Mouse (Mus musculus): ENCODE data around the gene 3110040M04Rik.

Gene 3110040M04Rik

DNA sequence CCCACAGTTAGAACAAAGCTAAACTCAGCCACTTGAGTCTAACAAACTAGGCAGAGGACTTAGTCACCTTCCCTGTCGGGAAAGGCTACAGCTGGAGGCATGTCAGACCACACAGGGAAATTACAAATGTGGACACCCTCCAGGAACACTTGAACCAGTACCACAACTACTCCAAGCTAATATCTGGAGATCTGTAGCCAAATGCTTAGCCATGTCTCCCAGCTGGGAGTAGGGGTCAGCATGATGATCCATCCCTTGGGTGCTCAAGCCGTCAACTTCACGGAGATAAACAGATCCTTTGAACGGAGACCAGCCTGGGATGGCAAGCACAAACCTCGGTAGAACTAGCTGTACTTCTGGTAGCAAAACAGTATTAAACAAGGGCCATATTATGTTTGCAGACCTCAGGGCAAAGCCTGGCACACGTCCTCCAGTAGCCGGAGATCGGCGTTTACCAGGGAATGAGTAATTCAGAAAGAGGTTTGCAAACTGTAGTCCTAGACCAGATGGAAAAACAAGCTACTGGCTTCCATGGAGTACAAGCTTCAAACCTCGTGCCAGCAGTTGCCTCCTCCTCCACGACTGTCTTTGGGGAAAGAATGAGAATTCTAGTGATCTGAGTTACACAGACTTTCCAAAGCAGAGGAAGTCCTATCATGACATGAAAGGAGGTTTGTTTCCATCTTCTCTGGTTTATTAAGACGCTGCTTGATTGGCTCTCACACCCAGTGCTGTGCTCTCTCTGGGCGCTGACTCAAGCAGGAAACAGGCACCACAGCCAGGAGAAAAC, 32.4 kb downstream of the 3110040M04Rik start:
- DNase-seq: no peak

DNA sequence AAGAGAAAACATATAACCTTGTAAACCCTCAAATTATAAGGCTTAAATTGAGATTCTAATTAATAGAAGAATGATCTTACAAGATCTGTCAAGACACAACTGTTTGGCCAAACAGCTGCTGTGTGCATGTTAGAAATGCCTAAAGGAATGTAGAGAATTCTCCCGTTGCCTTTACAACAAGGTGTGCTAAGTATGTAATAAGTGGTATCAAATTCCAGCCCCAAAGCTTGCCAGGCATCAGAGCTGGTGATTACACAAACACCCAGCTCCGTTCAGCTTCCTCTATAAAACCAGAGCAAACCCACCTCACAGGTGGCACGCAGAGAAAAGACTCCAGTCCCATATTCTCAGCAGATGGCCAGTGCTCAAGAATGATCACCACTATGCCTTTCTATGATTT, 33.9 kb downstream of the 3110040M04Rik start:
- DNase-seq: no peak

DNA sequence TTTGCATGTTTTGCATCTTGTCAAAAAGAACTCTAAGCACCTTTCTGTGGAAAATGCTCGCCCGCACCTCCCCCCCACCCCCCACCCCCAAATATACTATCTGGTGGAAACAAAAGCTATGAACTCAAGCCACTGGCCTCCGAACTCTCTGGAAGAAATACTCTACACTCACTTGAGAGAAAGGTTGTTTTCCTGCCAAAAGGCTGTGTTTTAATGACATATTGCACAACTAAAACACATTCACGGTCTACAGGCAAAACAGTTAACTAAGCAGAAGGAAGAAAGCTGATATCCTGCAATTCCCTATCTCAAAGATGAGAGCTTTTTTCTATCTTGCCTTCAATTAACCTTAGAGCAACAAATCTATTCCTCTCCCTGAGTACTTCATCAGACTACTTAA, 39.4 kb downstream of the 3110040M04Rik start:
- no peak for DNase-seq

DNA sequence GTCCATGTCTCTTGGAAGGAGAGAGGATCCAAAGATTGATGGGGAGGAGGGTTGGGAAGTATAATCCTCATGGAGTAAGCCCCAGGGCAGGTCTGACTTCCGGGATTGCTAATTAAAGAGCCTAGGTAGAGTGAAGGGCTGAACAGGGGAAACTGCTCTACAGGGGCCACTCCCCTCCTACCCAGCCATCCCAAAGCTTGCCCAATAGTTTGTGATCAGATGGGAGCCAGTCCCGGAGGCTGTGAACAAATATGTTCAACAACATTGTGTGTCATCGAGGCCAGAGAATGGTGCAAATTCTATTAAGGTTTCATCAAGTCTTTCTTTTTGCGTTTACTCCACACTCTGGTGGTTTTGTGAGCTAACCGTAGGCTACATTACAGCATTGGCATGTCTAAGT, 40.1 kb downstream of the 3110040M04Rik start:
- DNase-seq: no peak

DNA sequence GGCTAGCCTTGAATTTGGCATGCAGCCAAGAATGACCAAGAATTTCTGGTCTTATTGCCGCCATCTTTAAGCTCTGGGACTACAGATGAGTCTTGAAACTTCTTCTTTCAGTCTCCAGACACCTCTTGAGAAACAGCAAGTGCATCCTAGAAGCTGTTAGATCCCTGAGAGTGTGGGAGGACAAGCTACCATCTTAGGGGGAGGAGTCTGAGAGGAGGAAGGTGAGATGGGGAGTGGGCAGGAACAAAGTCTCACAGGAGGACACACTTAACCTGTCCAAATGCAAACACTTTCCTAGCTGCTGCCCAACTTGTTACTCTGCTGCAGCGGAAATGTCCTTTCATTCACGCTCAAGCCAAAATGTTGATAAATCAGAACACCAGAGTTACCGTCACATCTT, 40.8 kb downstream of the 3110040M04Rik start:
- DNase-seq: no peak

DNA sequence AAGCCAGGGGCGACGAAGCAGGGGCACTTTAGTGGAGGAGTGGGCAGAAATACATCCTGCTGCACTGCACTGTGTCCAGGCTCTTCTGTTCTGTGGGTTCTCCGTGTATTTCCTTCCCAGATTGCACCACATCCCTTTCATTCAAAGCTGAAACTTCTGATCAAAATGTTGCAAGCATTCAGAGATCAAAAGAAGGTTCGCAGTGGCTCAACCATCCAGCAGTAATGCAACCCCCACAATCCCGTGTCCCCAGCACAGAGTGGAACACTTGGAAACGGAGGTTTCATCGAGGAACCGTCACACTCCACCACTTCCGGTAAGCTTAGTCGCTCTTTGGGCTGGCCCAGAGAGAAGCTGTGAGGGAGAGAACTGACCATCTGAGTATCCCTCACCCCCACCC, 41.2 kb downstream of the 3110040M04Rik start:
- DNase-seq: no peak

DNA sequence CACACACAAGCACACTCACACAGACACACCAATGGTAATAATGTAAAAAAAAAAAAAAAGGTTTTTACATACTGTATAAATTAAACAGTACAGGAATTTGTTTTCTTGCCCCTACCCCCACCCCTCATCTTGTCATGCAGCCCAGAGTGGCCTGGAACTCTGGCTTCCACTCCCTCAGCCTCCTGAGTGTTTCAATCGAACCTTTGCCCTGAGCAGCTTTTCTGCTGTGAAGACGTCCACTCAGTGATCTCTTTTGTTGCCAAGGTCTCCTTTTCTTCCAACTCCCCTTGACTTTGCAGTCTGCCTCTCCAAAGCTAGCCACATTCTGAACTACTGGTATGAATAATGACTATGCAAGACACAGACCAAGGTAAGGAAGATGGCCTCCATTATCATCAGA, 41.9 kb downstream of the 3110040M04Rik start:
- no peak for DNase-seq

DNA sequence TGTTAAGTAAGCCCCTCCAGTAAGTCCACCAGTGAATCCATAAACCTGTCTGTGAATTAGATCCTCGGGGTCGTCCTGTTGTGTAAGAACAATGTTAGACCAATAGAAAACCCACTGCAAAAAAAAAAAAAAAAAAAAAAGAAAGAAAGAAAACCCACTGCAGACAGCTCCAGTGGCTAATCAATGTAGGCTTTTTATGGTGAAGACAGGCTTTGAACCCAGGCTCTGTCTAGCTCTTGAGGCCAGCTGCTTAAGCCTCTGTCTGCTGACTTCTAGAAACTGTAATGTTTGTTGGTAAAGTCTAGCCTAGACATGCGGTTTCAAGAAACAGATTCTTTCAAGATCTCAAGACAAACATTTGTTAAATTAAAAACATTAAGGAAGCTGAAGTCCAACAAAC, 46.2 kb downstream of the 3110040M04Rik start:
- no peak for DNase-seq

DNA sequence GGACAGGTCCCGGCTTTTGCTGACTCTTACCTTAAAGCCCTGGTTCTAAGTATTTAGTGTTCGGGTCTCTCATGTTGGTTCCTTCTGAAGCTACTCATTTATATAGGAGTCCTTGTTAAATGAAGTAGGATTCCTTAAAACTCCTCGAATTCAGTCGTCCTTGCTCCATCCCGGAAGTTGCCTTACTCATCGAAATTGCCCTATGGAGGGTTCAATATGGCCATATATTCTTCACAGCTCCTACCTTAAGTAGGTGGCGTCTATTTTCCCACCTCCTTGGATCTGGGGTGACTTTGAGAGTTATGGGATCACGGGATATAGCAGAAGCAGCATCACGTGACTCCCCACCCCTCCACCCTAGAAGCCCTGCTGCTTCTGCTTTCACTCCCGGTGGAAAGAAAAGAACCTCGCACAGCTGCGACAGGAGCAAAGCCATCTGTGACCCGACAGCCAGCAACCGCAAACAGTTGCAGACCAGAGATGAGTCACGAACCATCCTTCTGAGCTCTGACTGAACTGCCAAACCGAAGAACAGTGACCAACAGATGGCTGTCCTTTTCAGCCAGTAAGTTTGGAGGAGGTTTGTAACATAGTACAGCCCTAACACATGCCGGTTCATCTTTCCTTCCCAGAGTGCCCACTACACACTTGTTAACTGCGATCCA, 46.7 kb downstream of the 3110040M04Rik start:
- DNase-seq: peak; percentile 23

DNA sequence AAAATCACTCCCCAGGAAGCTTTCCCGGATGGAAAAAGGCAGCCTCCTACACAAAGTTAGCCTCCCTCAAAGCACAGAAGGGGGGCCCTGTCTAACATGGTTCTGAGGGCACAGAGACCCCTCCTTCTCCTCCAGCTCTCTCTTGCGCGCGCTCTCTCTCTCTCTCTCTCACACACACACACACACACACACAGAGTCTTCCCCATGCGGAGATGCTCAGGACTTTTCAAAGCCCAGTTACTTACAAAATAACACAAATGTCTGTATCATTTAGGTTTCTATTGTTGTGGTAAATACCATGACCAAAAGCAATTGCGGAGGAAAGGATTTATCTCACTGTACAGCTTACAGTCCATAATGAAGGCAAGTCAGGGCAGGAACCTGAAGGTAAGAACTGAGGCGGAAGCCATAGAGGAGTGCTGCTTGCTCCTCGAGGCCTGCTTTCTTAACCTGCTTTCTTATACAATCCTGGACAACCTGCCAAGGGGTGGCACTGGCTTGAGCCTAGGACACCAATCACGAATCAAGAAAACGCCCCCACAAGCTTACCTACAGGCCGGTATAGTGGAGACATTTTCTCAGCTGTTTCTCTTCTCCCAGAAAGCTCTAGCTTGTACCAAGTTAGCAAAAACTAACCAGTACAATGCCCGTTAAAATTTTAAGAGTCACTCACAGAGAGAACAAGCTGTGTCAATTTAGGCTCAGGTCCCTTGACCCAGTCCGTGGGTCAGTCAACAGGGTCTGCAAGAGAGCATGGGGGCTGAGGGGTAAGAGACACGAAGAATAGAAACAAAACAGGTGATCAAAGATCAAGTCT, 47.5 kb downstream of the 3110040M04Rik start:
- no peak for DNase-seq

Measured in kidney, adult 18-20 months (tissue).